Mouse (Mus musculus): ENCODE measurements at regions not wholly inside any gene's neighbourhood (a gene's known extent, or its start where the extent isn't known, plus 50 kb on each side); places are given as distances from the start of the nearest gene placed in this dataset.

DNA sequence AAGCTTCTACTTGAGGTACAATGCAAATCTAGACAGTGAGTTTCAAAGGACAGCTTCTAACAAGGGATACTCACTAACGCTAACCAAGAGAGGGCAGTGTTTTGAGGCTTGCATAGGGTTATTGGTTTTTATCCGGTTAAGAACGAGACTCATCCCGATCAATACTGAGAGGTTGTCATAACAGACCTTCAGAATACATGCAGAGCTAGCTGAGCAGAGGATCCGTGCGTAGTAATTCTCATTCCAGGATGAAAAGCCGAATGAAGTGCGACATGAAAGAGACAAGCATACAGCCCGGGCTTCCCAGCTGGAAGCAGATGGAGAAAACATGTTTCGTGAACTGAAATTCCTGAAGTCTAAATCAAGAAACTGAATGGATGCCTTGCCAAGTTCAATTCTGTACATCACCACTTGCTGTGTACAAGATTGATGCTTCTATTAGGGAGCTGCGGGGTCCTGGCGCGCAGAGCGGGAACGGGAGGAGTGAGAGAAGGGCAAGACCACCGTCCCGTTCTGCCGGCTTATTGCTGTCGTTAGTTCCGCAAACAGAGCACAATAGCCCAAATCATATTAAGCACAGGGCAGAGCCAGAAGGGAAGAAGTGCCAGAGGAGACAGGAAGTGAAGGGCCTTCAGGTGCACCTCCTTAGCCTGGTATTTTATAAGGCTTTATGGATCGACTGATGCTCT, 65.4 kb upstream of the Tes start:
- DNase-seq (ENCODE audit: low read depth, low spot score) = no peak

DNA sequence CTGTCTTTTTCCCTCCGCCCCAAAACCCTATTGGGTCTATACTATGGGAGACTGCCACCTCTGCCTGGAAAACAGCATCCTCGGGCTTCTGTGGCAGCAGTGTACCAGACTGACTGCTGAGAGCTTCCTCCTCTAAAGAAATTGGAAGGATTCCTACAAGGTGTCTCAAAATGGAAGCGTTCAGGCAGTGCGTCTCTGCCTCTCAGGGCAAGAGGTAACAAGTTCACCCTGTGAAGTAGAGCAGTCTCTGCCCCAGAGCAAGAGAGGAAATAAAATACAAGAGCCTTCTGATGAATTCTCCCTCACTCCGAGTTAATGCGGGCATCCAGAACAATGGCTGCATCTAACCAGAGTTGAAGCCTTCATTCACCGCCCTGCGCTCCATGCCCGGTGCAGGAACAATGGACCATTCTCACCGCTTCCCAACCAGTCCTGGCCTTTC, 69.4 kb upstream of the Tes start:
- no peak for DNase-seq (ENCODE audit: low read depth, low spot score)

DNA sequence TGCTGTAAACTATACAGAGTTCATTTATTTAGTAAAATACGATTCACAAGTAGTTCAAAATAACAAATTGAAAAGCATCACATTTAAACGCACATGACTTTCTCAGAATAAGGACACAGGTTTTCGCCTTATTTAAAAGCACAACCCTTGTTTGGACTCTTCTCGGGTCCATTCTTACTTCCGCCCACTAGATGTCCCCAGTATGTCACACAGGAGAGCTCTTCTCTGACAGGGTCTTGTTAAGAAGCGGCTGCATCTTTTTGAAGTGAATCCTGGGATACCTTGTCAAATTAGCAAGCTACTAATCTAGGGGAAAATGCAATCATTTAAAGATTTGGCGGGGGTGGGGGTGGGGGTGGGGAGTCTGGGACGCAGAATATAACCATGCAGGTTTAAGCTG, 70.2 kb upstream of the Tes start:
- peak; percentile 79 for DNase-seq (ENCODE audit: low read depth, low spot score)

DNA sequence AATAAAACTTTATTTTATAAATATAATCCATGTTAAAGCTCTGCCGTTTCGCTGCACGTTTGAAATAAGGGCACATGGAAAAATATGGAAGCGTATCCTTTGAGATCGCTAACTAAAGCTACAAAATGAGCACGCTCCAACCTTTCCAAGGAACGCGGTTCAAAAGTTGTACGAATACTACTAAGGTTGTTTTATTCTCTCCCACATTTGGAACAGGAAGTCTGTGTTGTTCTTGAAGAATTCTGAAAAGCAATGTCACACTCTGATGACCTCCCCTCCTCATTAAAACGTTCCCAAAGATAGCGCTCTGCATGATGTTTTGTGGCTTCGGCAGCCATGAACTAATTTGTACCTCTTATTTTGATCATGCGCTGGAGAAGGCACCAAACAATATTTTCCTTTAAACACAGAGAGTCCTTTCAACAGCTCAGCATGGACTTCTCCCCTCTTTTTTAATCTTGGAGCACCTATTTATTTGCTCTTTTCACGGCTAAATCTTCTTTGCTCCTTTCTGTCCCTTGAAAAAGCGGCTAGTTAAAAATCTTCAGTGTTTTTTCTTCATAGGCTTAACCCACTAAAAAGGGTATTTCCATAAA, 72.9 kb upstream of the Tes start:
- DNase-seq (ENCODE audit: low read depth, low spot score) = no peak

DNA sequence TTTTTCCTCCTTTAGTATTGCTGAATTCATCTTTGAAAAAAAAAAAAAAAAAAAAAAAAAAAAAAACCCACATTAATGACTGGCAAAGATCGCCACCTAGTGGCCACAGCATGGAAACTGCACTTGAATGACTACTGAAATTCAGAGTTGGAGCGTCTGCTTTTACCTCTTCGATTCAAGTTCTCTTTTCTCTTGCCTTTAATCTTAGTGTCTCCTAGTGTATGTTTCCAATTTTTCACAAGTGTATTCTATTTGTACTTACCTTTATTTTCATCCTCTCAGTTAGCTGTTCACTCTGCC, 79.9 kb upstream of the Tfec start:
- peak; percentile 80 for DNase-seq (ENCODE audit: low read depth, low spot score)

DNA sequence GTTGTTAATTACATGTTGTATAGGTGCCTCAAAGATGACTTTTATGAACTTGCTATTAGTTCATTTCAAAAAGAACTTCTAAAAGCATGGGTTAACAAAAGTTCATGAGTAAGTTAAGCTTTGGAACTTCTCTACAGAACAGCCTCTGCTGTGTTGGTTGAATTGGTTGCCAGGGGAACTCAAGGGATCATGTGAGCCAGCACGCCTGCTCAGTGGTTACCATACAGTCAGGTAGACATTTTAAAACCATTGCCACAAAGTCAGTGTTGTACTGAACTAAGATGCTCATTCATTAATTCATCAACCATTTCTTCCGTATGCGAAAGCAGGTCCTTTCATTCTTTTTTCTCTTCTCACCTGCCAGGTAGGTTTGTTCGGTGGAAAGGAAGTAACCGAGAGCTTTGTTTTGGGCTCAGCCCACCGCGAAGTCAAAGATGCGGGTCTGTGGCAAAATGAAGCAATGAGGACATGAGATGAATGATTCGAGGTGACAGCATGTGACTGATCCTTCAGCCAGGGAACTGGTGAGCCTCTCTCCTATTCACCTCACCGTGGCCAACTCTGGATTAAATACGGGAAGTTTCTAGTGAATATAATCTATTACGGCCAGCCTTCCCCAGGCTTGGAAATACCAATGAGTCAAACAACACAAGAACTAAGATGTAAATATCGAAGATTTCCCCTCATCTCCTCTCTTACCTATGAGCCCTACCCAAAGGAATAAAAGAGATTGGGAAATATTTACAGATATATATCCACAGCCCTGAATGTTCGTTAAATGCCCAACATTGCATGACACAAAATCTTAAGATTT, 79.4 kb upstream of the Tfec start:
- no peak for DNase-seq (ENCODE audit: low read depth, low spot score)

DNA sequence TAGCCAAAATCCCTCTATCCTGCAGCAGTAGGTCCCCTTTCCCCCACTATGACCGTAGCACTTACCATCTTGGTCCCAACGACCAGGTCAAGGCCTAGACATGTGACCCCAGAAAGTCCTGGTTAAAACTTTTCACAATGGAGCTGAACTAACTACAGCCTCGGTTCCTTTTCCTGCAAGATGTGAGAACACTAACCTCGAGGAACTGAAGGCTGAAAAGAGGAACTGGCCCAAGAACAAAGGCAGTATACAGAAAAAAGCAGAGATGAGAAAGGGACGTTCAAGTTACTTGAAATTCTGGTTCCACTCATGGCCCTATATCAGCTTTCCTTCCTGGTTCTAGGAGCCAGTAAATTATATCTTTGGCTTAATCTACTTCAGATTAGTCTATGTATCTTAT, 67.4 kb upstream of the Tfec start:
- no peak for DNase-seq (ENCODE audit: low read depth, low spot score)

DNA sequence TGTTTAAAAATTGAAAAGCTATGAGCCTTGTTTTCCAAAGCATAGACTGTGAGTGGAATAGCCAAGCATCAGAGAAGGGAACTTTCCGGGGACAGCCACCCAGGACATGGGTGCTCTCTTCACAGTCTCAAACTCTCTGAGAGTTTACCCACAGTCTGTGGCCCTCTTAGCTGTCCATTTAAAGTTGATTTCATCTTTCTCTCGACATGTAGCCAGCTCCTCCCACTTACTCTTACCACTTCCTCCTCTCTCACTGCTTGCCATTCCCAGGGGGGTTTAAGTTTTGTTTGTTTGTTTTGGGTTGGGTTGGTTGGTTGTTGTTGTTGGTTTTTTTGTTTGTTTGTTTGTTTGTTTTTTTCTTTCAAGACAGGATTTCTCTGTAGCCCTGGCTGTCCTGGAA, 66.1 kb upstream of the Tfec start:
- no peak for DNase-seq (ENCODE audit: low read depth, low spot score)

DNA sequence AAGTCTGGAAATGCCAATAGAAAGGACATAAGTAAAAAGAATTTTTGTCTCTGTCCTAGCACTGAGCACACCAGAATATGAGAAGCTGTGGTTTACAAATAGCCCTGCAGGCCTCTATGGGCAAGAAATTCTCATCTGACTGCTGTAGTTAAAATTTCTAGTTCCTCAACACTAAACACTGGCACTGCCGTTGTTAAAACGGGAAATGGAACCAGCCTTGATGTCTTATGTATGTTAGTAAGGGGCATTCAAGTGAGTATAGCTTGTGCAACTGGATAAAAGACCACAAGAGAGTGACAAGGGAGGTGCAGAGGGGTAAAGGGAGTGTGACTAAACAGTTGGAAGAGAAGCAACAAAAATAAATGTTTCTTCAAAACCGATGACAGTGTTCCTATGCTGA, 65.7 kb upstream of the Tfec start:
- peak; percentile 8 for DNase-seq (ENCODE audit: low read depth, low spot score)

DNA sequence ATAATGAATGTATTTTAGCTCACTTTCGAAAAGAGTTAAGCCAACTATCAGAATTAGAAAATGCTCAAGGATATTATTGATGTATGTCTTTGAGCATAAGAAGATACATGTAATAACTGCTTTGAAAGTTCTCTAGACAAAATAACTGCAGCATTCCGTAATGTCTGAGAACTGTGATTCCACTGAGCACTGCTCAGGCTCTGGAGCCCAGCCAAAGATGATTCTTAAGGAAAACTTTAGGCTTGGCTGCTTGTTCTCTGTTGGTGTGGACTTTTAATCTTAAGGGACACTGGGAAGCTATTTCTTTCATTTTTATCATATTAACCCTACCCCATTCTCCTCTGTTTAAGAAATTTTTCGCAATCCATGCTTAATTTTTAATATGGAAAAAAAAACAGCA, 59.9 kb upstream of the Tfec start:
- peak; percentile 59 for DNase-seq (ENCODE audit: low read depth, low spot score)

DNA sequence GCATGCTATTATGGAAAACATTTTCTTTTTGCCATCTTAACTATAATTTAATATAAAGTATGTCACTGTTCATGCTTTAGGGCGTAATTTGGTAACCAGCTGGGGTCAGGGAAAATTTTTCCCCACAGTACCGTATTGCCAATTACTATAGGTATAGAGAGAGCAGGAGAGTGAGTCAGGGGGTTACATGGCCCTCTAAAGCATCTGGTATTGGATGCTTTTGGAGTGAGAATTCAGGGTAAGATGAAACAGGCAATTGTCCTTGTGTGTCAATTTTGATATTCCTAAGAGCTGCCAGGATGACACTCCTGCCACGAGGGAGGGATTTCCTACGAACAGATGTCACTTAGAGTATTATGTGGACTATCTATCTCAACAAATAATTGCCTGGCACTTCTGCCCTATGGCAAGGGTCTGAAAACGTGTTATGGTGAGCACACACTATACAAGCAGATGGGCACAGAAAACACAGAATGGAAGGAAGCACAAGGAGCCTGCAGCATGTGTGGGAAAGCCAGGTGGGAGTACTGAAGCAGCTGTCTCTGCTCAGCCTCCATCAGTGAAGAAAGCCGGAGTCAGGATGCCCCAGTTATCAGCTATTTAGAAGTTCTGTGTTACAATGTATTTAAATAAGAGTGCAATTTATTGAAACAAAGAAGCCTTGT, 58.7 kb upstream of the Tfec start:
- DNase-seq (ENCODE audit: low read depth, low spot score) = no peak
